Mouse (Mus musculus) small intestine, adult 2 months (tissue): ENCODE measurements at regions not wholly inside any gene's neighbourhood (a gene's known extent, or its start where the extent isn't known, plus 50 kb on each side); places are given as distances from the start of the nearest gene placed in this dataset.

ENCODE experiments used
- H3K27ac ChIP-seq: fragments of 200-500 bp; 2 replicates; pipeline ENCODE4 v1.5.1; 2012; ENCODE audit warnings: low read depth, low read length, control low read depth, inconsistent platforms; ENCODE audit not compliant: insufficient read depth
- H3K27me3 ChIP-seq: fragments of 200-500 bp; 2 replicates; pipeline ENCODE4 v1.6.1; 2012; ENCODE audit warnings: mild to moderate bottlenecking, moderate library complexity, low read length, inconsistent platforms; ENCODE audit not compliant: control insufficient read depth, insufficient read depth
- H3K36me3 ChIP-seq: fragments of 200-500 bp; 2 replicates; pipeline ENCODE4 v1.6.1; 2012; ENCODE audit warnings: mild to moderate bottlenecking, low read length, control low read depth, inconsistent platforms; ENCODE audit not compliant: control insufficient read depth, insufficient read depth
- H3K4me1 ChIP-seq: fragments of 200-500 bp; 2 replicates; pipeline ENCODE4 v1.6.1; 2012; ENCODE audit warnings: low read length, inconsistent platforms, mixed read lengths; ENCODE audit not compliant: control insufficient read depth, insufficient read depth, insufficient read length
- H3K4me3 ChIP-seq: fragments of 200-500 bp; 2 replicates; pipeline ENCODE4 v1.5.1; 2012; ENCODE audit warnings: low read depth, mild to moderate bottlenecking, control low read depth, inconsistent platforms, low read length, moderate library complexity
- CTCF ChIP-seq: fragments of 200-500 bp; IDR thresholded peaks from 2 replicates; pipeline ENCODE4 v1.5.1; 2012; ENCODE audit warnings: low read depth, mild to moderate bottlenecking, control low read depth, inconsistent platforms, low read length, moderate library complexity, mixed read lengths; ENCODE audit not compliant: insufficient replicate concordance, insufficient read length; ENCODE audit errors: extremely low read depth
- POLR2A ChIP-seq: fragments of 200-500 bp; IDR thresholded peaks from 2 replicates; pipeline ENCODE4 v1.6.1; 2012; ENCODE audit warnings: low read depth, mild to moderate bottlenecking, control low read depth, inconsistent platforms, low read length, moderate library complexity
- WGBS: fragments of 180-500 bp; shearing (Covaris S2); methylation state at CpG from one replicate; pipeline ENCODE4 v1.1.7; 2018; 5-methylcytosine and 5-hydroxymethylcytosine counted together

GRCm38 (mm10) chr14:76622634-76623291, 66.1 kb upstream of the Serp2 start:
- WGBS = 11% methylated on average over 11 of the region's 11 CpGs
- peak overlapping the region; percentile 6; the same call in 1 of the 2 replicates for H3K27ac ChIP-seq

GRCm38 (mm10) chr14:76619038-76619409, 62.3 kb upstream of the Serp2 start:
- H3K4me1 ChIP-seq = peaks cover 13% of the 10 kb centered on the region; the same call in 1 of the 2 replicates
- TF ChIP-seq POLR2A = no peak
- TF ChIP-seq CTCF = no peak
- H3K36me3 ChIP-seq = no peaks in the 10 kb centered on the region
- WGBS = 69% methylated on average over 7 of the region's 7 CpGs
- H3K27me3 ChIP-seq = no peaks in the 10 kb centered on the region
- H3K4me3 ChIP-seq = no peak overlapping the region
- no peak overlapping the region for H3K27ac ChIP-seq

More at GRCm38 (mm10) chr14:76622634-76623291, 66.1 kb upstream of the Serp2 start:
- H3K27me3 ChIP-seq = no peaks in the 10 kb centered on the region
- TF ChIP-seq POLR2A = 0 out of 2 replicates have a peak, but pooled peaks have one; percentile 15
- no peak for TF ChIP-seq CTCF
- no peaks in the 10 kb centered on the region for H3K36me3 ChIP-seq
- H3K4me1 ChIP-seq = peaks cover 13% of the 10 kb centered on the region; the same call in 1 of the 2 replicates
- H3K4me3 ChIP-seq = no peak overlapping the region

DNA sequence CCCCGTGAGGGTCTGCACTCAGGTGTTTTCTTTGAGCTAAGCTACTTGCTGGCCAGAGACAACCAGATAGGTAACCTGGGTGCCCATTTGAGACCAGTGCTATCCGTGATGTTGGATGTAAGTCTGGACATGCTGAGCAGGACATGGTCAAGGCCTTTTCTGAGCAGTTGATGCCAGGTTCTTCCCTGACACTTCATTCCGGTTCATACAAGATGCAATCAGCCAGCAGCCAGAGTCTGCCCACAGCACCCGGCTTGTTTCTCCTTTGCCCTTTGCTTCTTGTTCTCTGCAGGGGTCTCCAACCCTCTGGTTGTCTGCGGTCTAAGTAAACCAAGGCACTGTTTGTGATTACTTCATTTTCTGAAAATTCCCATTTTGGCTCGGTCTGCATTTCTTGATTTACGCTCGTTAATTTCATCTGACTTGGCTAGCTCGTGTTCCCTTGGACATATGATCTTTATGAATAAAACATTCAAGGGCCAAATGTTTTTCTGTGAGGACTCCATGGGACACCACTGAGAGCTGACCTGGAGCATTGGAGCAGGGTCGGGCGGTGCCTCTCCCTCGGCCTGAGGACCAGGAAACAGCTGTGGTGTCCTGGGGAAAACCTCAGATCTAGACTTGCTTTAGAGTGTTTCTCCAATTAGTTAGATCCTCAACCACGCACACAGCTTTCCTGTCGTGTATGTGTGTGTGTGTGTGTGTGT, 61.8 kb upstream of the Serp2 start:
- TF ChIP-seq CTCF (no peak), POLR2A (no peak)
- no peak overlapping the region for H3K27ac ChIP-seq
- peaks cover 12% of the 10 kb centered on the region; the same call in 1 of the 2 replicates for H3K4me1 ChIP-seq
- no peak overlapping the region for H3K4me3 ChIP-seq
- H3K36me3 ChIP-seq = no peaks in the 10 kb centered on the region
- no peaks in the 10 kb centered on the region for H3K27me3 ChIP-seq
- WGBS = 80% methylated on average over 14 of the region's 14 CpGs

GRCm38 (mm10) chr14:76617889-76618288, 61.2 kb upstream of the Serp2 start:
- Histone ChIP-seq H3K36me3 (no peaks in the 10 kb centered on the region), H3K4me3 (no peak overlapping the region), H3K27me3 (no peaks in the 10 kb centered on the region), H3K27ac (no peak overlapping the region), H3K4me1 (peaks cover 8% of the 10 kb centered on the region; the same call in 1 of the 2 replicates)
- WGBS = 95% methylated on average over 1 of the region's 1 CpGs
- no peak for TF ChIP-seq CTCF
- no peak for TF ChIP-seq POLR2A

GRCm38 (mm10) chr14:76617447-76617846, 60.8 kb upstream of the Serp2 start:
- Histone ChIP-seq H3K4me3 (no peak overlapping the region), H3K27me3 (no peaks in the 10 kb centered on the region), H3K36me3 (no peaks in the 10 kb centered on the region), H3K27ac (no peak overlapping the region), H3K4me1 (peaks cover 3% of the 10 kb centered on the region; the same call in 1 of the 2 replicates)
- TF ChIP-seq POLR2A (no peak), CTCF (no peak)
- WGBS = 79% methylated on average over 11 of the region's 11 CpGs

- Histone ChIP-seq H3K27ac (no peak overlapping the region), H3K4me3 (no peak overlapping the region), H3K4me1 (no peaks in the 10 kb centered on the region; the same call in 1 of the 2 replicates), H3K36me3 (no peaks in the 10 kb centered on the region), H3K27me3 (no peaks in the 10 kb centered on the region)
- TF ChIP-seq CTCF (no peak), POLR2A (no peak)
- WGBS = 66% methylated on average over 3 of the region's 3 CpGs
Observed at GRCm38 (mm10) chr14:76616367-76616683, 59.6 kb upstream of the Serp2 start.
